Mouse (Mus musculus) liver, embryonic 11.5 days (tissue): ENCODE results near the gene Npat. TPM values are rescaled to one million over a fixed set of nuclear protein-coding genes. Genes with fewer than 3 reads are reported as not detected.
A peak's percentile ranks its signal among the peaks of the same experiment; 100 is the strongest.

Experiments
- ATAC-seq: fragments of 200-750 bp; cut with Nextera tagmentation; replicated peaks from 2 replicates; pipeline ENCODE4 v1.8.0; 2017; ENCODE audit warnings: moderate number of reproducible peaks, mild to moderate bottlenecking, moderate TSS enrichment, moderate library complexity; ENCODE audit not compliant: low FRiP score
- DNase-seq: peaks from one replicate; pipeline ENCODE4 v3.0.0-alpha.2; 2017; ENCODE audit warnings: low spot score
- H3K27ac ChIP-seq: fragments of 300-500 bp; sonication (generic); 2 replicates; pipeline ENCODE4 v1.5.1; 2014; ENCODE audit warnings: mild to moderate bottlenecking, low read depth, low read length, control low read depth
- H3K27me3 ChIP-seq: fragments of 300-500 bp; sonication (generic); replicated peaks from 2 replicates; pipeline ENCODE4 v1.6.1; 2014; ENCODE audit warnings: low read length, mixed read lengths; ENCODE audit not compliant: control insufficient read depth, insufficient read depth
- H3K36me3 ChIP-seq: fragments of 300-500 bp; sonication (generic); 2 replicates; pipeline ENCODE4 v1.6.1; 2014; ENCODE audit warnings: mild to moderate bottlenecking, low read length, moderate library complexity, mixed read lengths; ENCODE audit not compliant: control insufficient read depth, insufficient read depth
- H3K4me1 ChIP-seq: fragments of 300-500 bp; sonication (generic); replicated peaks from 2 replicates; pipeline ENCODE4 v1.6.1; 2014; ENCODE audit warnings: low read length, mixed read lengths; ENCODE audit not compliant: control insufficient read depth, insufficient read depth
- H3K4me2 ChIP-seq: fragments of 300-500 bp; sonication (generic); 2 replicates; pipeline ENCODE4 v1.6.1; 2014; ENCODE audit warnings: mild to moderate bottlenecking, control low read depth, moderate library complexity
- H3K4me3 ChIP-seq: fragments of 300-500 bp; sonication (generic); 2 replicates; pipeline ENCODE4 v1.5.1; 2014; ENCODE audit warnings: low read depth, low read length, control low read depth
- H3K9ac ChIP-seq: fragments of 300-500 bp; sonication (generic); 2 replicates; pipeline ENCODE4 v1.6.1; 2014; ENCODE audit warnings: low read depth, low read length, control low read depth
- H3K9me3 ChIP-seq: fragments of 300-500 bp; sonication (generic); 2 replicates; pipeline ENCODE4 v1.6.1; 2016; ENCODE audit warnings: low read length, inconsistent platforms, mixed read lengths; ENCODE audit not compliant: control insufficient read depth
- WGBS: fragments of 180-500 bp; shearing (Covaris S2); extraction: QIAGEN DNeasy Blood & Tissue Kit; methylation state at CpG from one replicate; pipeline ENCODE4 v1.1.7; 2014; 5-methylcytosine and 5-hydroxymethylcytosine counted together
- polyA plus RNA-seq: library from polyadenylated mRNA; unstranded; fragments of >200 nt; fragmentation: Nextera tagmentation; extraction: Ambion mirVana; gene quantifications from 2 replicates; pipeline ENCODE4 v1.2.1, GENCODE M21; 2014

The Npat gene
- polyA plus RNA-seq, 1 experiment from 2014 or later = 19.9 TPM

DNA sequence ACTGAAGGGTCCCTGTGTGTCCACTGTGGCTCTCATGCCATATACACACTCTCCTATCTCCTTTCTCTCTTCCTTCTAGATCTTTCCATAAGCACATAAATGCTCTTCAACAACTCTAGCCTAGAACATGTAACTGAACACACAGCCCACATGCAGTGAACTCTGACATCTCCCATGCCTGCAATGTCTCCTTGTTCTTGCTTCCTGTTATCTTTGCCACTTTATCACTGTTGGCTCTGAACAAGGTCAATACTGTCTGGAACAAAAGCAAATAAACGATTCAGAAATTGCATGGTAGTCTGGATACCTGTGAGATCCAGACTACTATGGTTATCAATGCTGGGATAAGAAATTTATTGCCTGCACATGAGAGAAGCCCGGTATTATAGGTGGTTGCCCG lies 67.0 kb downstream of the Npat start:
- no peak overlapping the region; the same call in 1 of the 2 replicates for H3K27ac ChIP-seq

DNA sequence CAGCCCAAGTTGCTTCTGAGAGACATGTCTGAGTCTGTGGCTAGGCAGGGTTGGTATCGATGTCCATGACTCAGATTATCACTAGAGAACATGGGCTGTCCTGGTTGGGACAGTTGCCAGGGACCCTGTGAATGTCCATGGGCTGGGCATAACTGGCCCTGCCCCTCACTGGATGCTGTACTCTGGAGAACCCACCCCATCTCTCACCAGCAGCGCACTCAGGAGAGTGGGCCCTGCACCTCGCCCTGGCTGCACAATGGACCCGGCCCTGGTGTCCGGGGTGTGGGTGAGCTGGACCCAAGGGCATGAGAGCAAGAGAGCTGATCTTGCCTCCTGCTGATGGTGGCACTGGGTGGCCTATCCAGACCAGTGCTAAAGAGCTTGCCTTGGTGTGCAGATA lies 68.1 kb downstream of the Npat start:
- DNase-seq (no peak), ATAC-seq (no peak)
- H3K27me3 ChIP-seq = no peaks in the 10 kb centered on the region
- no peak overlapping the region for H3K4me2 ChIP-seq
- H3K36me3 ChIP-seq = no peaks in the 10 kb centered on the region
- no peaks in the 10 kb centered on the region for H3K9me3 ChIP-seq
- H3K9ac ChIP-seq = no peak overlapping the region
- 88% methylated on average over 5 of the region's 5 CpGs for WGBS
- H3K4me1 ChIP-seq = peaks cover 12% of the 10 kb centered on the region
- H3K4me3 ChIP-seq = no peak overlapping the region
- H3K27ac ChIP-seq = no peak overlapping the region

More for the DNA sequence above, 67.0 kb downstream of the Npat start:
- Histone ChIP-seq H3K27me3 (no peaks in the 10 kb centered on the region), H3K36me3 (no peaks in the 10 kb centered on the region), H3K4me1 (peaks cover 9% of the 10 kb centered on the region), H3K4me3 (no peak overlapping the region), H3K9me3 (no peaks in the 10 kb centered on the region), H3K4me2 (no peak overlapping the region), H3K9ac (no peak overlapping the region)
- DNase-seq = no peak
- ATAC-seq = no peak
- 72% methylated on average over 3 of the region's 3 CpGs for WGBS

DNA sequence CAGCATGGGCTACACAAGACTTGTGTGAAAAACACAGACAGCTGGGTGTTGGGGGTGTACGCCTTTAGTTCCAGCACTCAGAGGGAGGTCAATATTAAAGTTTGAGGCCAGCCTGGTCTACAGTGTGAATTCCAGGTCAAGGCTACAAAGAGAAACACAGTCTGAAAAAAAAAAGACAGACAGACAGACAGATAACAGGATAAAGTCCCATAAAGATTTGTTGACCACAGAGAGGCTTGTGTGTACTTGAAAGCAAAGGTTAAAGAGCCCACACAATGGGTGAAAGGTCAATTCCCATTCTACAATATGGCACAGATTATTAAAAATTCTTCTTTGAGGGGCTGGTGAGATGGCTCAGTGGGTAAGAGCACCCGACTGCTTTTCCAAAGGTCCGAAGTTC lies 70.3 kb downstream of the Npat start:
- no peaks in the 10 kb centered on the region for H3K9me3 ChIP-seq
- WGBS = 80% methylated on average over 3 of the region's 3 CpGs
- no peak overlapping the region for H3K4me2 ChIP-seq
- no peaks in the 10 kb centered on the region for H3K36me3 ChIP-seq
- H3K27ac ChIP-seq = no peak overlapping the region
- peaks cover 12% of the 10 kb centered on the region for H3K4me1 ChIP-seq
- DNase-seq (no peak), ATAC-seq (no peak)
- no peak overlapping the region for H3K9ac ChIP-seq
- H3K4me3 ChIP-seq = no peak overlapping the region
- H3K27me3 ChIP-seq = no peaks in the 10 kb centered on the region

GRCm38 (mm10) chr9:53607816-53608215 lies 71.0 kb downstream of the Npat start:
- H3K27ac ChIP-seq = no peak overlapping the region
- 90% methylated on average over 4 of the region's 4 CpGs for WGBS
- ATAC-seq (no peak), DNase-seq (no peak)
- H3K9me3 ChIP-seq = no peaks in the 10 kb centered on the region
- no peak overlapping the region for H3K4me3 ChIP-seq
- no peaks in the 10 kb centered on the region for H3K36me3 ChIP-seq
- no peaks in the 10 kb centered on the region for H3K27me3 ChIP-seq
- H3K4me1 ChIP-seq = peaks cover 12% of the 10 kb centered on the region
- no peak overlapping the region for H3K9ac ChIP-seq
- no peak overlapping the region for H3K4me2 ChIP-seq

DNA sequence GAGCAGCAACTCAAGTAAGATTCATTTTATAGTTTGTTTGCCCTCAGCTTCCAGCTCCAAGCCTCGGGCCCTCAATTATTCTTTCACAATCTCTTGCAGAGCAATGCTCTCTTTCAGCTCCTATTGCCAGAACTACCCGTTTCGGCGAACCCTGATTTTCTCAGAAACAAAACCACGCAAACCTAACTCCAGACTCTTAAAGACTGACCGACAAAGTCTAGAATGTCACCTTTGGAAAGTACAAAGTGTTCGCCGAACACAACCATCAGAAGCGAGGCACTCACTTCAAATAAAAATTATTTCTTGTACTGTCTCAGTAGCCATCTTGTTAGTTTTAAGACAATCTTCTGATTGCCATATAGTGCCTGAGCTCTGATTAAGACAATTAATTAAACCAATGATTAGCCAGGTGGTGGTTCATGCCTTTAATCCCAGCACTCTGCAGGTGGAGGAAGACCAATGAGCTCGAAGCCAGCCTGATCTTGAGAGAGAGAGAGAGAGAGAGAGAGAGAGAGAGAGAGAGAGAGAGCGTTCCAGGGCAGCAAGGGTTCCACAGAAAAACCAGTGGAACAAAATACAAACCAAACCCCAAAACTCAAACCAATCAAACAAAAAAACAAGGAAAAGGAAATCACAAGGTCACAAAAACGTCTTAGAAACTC lies 72.6 kb downstream of the Npat start:
- Histone ChIP-seq H3K9ac (peak overlapping the region; percentile 80), H3K27me3 (no peaks in the 10 kb centered on the region), H3K4me2 (peak overlapping the region; percentile 95), H3K4me3 (peak overlapping the region; percentile 71), H3K9me3 (no peaks in the 10 kb centered on the region), H3K36me3 (no peaks in the 10 kb centered on the region), H3K27ac (no peak overlapping the region), H3K4me1 (peaks cover 3% of the 10 kb centered on the region; the same call in 1 of the 2 replicates)
- DNase-seq (no peak), ATAC-seq (no peak)
- 77% methylated on average over 12 of the region's 12 CpGs for WGBS

DNA sequence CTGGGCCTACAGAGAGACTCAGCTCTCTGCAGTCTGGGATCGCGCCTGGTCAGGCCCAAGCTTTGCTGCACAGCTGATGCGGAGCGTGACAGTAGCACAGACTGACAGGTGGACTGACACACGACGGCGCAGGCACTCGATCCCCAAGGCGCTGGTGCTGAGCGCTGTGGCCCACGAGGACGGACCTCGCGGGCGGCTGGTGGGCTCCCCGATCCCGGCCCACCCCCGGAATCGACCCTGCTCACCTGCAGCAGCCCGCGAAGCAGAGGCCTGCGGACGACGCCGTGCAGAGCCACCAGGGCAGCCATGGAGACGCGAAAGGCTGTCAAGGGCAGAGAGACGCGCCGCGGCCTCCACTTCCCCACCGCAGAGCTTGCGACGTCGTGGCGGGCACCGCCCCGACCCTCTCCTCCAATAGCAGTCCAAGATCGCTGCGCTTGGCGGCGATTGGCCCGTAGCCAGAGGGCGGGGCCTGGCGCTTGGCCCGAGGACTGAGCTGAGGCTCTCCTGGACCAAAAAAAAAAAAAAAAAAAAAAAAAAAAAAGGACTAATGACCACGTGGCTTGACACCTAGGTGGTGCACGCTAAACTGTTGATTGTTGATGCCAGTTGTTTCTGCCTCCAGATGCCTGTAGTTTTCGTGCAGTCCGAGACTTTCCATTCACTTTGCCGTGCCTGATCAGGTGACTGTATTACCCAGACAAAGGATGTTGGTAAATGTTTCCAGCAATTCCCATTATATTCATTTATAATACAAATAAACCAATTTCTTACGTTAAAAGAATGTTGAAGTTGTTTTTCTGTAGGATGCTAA lies 73.3 kb downstream of the Npat start, which contains the start of gene Acat1:
Acat1 (minus strand) TSS at position 415 of the 814 bp plus-strand sequence.
- WGBS = 5% methylated on average over 52 of the region's 52 CpGs
- peak within 1 kb of the TSS; percentile 71 for H3K4me3 ChIP-seq
- peak; percentile 84 for DNase-seq
- no peaks in the 10 kb centered on the region for H3K36me3 ChIP-seq
- ATAC-seq = peak; percentile 98
- H3K27ac ChIP-seq = 0 out of 2 replicates have a peak within 1 kb of the TSS, but pooled peaks have one; percentile 10
- H3K27me3 ChIP-seq = no peaks in the 10 kb centered on the region
- peak within 1 kb of the TSS; percentile 80 for H3K9ac ChIP-seq
- H3K4me2 ChIP-seq = peak within 1 kb of the TSS; percentile 95
- H3K4me1 ChIP-seq = peaks cover 3% of the 10 kb centered on the region; the same call in 1 of the 2 replicates
- no peaks in the 10 kb centered on the region for H3K9me3 ChIP-seq

DNA sequence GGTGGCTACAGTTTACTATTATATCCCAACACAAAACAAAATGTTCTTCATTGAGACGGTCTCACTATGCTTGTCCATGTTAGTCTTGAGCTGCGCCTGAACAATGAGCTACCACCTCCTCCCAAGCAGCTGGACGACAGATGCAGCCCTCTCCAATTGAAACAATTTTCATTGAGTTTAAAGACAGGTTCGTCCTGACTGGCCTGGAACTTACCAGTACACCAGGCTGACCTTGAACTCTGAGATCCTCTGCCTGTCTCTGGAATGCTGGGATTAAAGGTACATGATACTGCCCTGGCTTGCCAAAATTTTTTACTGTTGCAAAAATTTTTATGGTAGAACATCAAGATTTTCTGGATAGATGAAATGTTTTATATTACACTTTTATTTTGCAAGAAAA lies 77.4 kb downstream of the Npat start:
- Histone ChIP-seq H3K27me3 (no peaks in the 10 kb centered on the region), H3K4me3 (no peak overlapping the region), H3K27ac (no peak overlapping the region), H3K4me1 (peaks cover under 1% of the 10 kb centered on the region; the same call in 1 of the 2 replicates), H3K9ac (no peak overlapping the region), H3K36me3 (peaks cover 3% of the 10 kb centered on the region; the same call in 1 of the 2 replicates), H3K9me3 (no peaks in the 10 kb centered on the region), H3K4me2 (no peak overlapping the region)
- WGBS = 87% methylated on average over 4 of the region's 4 CpGs
- DNase-seq (no peak), ATAC-seq (no peak)

GRCm38 (mm10) chr9:53615246-53615645 lies 78.4 kb downstream of the Npat start:
- ATAC-seq (no peak), DNase-seq (no peak)
- Histone ChIP-seq H3K9ac (no peak overlapping the region), H3K36me3 (peaks cover 9% of the 10 kb centered on the region; the same call in 1 of the 2 replicates), H3K27me3 (no peaks in the 10 kb centered on the region), H3K27ac (no peak overlapping the region), H3K4me2 (no peak overlapping the region), H3K4me1 (no peaks in the 10 kb centered on the region), H3K9me3 (no peaks in the 10 kb centered on the region), H3K4me3 (no peak overlapping the region)
- 76% methylated on average over 8 of the region's 8 CpGs for WGBS
